Mouse (Mus musculus) bone marrow macrophage, adult 2 months (primary cell): ENCODE results near the gene Naalad2. TPM values are rescaled to one million over a fixed set of nuclear protein-coding genes. Genes with fewer than 3 reads are reported as not detected.
"Not testable (repeated sequence)": the region's sequence is repeated elsewhere in the genome, so short reads cannot be mapped to it uniquely, and the experiment has no call there.

ENCODE experiments used
- H3K27ac ChIP-seq: 2 replicates; pipeline ENCODE4 v1.5.1; 2012; ENCODE audit warnings: low read depth, low read length; ENCODE audit not compliant: insufficient read depth
- H3K4me1 ChIP-seq: 2 replicates; pipeline ENCODE4 v1.6.1; 2012; ENCODE audit warnings: low read length; ENCODE audit not compliant: control insufficient read depth, insufficient read depth
- H3K4me3 ChIP-seq: 2 replicates; pipeline ENCODE4 v1.5.1; 2012; ENCODE audit warnings: mild to moderate bottlenecking, low read length, moderate library complexity; ENCODE audit not compliant: insufficient read depth
- CTCF ChIP-seq: IDR thresholded peaks from 2 replicates; pipeline ENCODE4 v1.5.1; 2012; ENCODE audit warnings: low read depth, mild to moderate bottlenecking, low read length, moderate library complexity
- POLR2A ChIP-seq: IDR thresholded peaks from 2 replicates; pipeline ENCODE4 v1.6.1; 2012; ENCODE audit warnings: mild to moderate bottlenecking, low read depth, low read length, borderline replicate concordance
- polyA plus RNA-seq: library from polyadenylated mRNA; stranded (reverse); fragments of >200 nt; gene quantifications from 2 replicates; pipeline ENCODE4 v1.2.4, GENCODE M21; 2012; ENCODE audit not compliant: missing spikeins, insufficient read depth, insufficient read length

The Naalad2 gene
- polyA plus RNA-seq = not detected in 2 replicates

DNA sequence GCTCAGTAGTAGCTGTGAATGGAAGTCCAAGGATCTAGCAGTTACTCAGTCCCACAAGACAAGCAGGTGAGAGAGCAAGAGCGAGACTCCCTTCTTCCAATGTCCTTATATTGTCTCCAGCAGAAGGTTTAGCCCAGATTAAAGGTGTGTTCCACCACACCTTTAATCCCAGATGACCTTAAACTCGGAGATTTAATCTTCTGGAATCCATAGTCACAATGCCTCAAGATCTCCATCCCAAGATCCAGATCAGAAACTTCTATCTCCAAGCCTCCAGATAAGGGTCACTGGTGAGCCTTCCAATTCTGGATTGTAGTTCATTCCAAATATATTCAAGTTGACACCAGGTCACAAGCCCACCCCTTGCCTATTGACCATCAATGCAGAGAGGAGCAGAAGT lies at the start of gene Naalad2:
Gene Naalad2, minus strand, starts transcription at position 101 of the 400 bp plus-strand sequence.
- H3K27ac ChIP-seq, H3K4me3 ChIP-seq, H3K4me1 ChIP-seq: not testable (repeated sequence)

DNA sequence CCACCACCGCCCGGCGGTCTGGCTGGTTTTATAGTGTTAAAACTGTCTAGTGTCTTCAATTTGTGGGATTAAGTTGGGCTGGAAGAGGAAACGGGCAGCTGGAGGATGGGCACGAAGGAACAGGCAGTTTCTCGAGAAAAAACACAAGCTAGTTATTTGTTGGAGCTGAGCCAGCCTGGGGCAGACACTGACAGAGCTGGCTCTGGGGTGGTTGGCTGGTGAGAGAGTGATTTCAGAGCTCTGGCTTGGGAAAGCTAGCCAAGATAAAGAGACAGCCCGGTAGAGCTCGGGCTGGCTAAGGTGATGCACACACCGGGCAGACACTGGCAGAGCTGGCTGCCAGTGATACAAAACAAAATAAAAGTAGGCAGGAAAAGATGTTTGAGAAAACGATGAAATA lies 28.9 kb upstream of the Naalad2 start:
- Histone ChIP-seq H3K27ac (no peak overlapping the region), H3K4me1 (no peaks in the 10 kb centered on the region), H3K4me3 (no peak overlapping the region)
- TF ChIP-seq CTCF = no peak
- no peak for TF ChIP-seq POLR2A

DNA sequence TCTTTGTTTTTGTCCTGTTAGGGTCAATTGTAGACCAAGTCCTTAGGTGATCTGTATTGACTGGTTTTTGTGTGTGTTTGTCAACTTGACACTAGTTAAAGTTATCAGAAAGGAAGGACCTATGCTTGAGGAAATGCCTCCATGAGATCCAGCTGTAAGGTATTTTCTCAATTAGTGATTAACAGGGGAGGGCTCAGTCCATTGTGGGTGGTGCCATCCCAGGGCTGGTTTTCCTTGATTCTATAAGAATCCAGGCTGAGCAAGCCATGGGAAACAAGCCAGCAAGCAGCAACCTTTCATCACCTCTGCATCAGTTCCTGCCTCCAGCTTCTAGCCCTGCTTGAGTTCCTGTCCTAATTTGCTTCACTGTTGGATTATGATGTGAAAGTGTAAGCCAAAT lies 27.6 kb upstream of the Naalad2 start, which contains the start of gene Mbd3l2:
Gene Mbd3l2, plus strand, starts transcription at position 301 of the 400 bp plus-strand sequence.
- Histone ChIP-seq H3K27ac (no peak within 1 kb of the TSS), H3K4me1 (no peaks in the 10 kb centered on the region), H3K4me3 (no peak within 1 kb of the TSS)
- TF ChIP-seq POLR2A (no peak), CTCF (no peak)

DNA sequence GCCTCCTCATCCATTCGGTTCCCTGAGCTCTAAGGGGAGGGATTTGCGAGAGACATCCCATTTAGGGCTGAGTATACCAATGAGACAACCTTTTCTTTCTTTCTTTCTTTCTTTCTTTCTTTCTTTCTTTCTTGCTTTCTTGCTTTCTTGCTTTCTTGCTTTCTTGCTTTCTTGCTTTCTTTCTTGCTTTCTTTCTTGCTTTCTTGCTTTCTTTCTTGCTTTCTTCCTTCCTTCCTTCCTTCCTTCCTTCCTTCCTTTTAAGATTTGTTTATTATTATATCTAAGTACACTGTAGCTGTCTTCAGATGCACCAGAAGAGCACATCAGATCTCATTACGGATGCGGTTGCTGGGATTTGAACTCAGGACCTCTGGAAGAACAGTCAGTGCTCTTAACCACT lies 9.6 kb upstream of the Naalad2 start:
- H3K4me1 ChIP-seq, H3K4me3 ChIP-seq, H3K27ac ChIP-seq: not testable (repeated sequence)

DNA sequence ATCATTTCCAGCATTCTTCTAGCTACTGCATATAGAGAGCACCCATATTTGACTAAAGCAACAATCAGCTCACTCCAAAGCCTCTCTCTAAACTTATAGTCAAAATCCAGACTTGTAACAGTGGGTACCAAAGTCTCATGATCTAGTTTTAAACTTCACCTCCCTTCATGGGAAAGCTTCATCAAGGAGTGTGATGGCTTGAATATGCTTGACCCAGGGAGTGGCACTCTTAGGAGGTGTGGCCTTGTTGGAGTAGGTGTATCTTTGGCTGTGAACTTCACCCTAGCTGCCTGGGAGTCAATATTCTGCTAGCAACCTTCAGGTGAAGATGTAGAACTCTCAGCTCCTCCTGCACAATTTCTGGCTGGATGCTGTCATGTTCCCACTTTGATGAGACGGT lies 1.3 kb upstream of the Naalad2 start, which contains the start of gene Ubtfl1:
Gene Ubtfl1, plus strand, starts transcription at position 301 of the 400 bp plus-strand sequence.
- Histone ChIP-seq H3K4me1 (no peaks in the 10 kb centered on the region), H3K4me3 (no peak within 1 kb of the TSS), H3K27ac (no peak within 1 kb of the TSS)
- TF ChIP-seq POLR2A (no peak), CTCF (no peak)

DNA sequence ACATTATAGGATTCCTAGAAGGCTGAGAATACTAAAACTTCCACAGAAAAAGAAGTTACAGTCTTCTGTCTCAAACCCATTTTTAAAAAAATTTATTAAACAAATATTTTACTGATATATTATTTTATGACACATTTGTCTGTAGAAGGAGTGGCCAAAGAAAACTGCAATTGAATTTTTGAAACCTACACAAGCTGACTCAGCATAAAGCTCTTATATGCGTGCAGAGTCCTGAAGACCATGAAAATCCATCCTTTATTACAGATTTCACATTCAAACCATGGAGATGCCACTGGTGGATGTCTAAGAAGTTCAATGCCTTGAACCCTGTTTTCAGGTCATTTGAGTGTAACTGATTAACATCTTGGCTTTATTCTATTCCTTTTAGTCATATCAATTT lies 3.2 kb downstream of the Naalad2 start:
- H3K4me1 ChIP-seq = no peaks in the 10 kb centered on the region
- no peak overlapping the region for H3K27ac ChIP-seq
- no peak overlapping the region for H3K4me3 ChIP-seq
- no peak for TF ChIP-seq CTCF
- no peak for TF ChIP-seq POLR2A

DNA sequence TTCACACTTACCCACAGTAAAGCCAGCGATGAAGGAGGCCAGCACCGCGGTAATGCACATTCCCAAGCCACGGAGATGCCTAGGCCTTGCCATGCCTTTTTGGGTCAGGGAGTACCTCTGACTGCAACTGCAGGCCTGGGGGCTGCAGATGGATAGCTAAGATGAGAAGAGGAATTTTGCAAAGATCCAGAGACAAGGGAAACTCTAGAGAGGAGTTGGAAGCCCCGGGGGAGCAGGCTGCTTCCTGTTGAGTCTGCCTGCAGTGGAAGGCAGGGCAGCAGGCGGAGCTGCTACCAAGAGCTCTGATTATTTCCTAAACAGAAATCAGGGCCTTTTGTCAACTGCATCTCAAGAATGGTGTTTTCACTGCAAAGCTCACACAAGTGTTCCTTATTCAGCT lies 17.0 kb downstream of the Naalad2 start:
- TF ChIP-seq CTCF (no peak), POLR2A (no peak)
- H3K4me3 ChIP-seq = no peak overlapping the region
- H3K27ac ChIP-seq = no peak overlapping the region
- no peaks in the 10 kb centered on the region for H3K4me1 ChIP-seq

DNA sequence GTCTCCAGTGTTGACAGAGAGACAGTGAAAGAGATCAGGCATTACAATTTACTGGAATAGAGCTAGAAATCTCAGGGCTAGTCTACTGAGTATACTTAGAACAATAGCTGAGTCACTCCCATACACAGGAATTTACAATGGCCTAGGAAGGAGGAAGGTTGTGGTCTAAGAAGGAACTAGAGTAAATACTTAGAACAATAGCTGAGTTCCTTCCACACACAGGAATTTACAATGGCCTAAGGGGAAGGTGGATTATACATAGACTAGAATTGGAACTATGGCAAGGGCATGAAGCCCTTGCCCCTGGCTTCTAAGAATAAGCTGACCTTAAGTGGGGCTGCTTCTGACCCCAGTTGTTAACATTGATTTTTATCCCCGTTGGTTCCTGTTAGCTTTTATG lies 29.8 kb downstream of the Naalad2 start:
- H3K4me1 ChIP-seq = not testable (repeated sequence)

DNA sequence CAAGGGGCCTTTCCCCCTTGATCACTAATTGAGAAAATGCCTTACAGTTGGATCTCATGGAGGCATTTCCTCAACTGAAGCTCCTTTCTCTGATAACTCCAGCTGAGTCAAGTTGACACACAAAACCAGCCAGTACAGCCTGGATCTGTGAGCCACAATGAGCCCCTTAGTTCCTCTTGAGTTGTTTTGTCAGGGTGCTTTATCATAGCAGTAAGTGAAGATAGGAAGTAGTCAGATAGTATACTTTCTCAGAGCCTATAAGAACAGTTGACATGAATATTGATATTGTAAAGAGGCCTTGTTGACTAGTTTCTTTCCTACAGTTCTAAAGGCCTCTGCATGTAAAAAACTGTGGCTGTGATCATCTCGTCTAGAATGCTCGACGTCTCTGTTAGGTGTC lies 82.8 kb downstream of the Naalad2 start:
- TF ChIP-seq CTCF (no peak), POLR2A (no peak)
- Histone ChIP-seq H3K4me1 (no peaks in the 10 kb centered on the region), H3K27ac (no peak overlapping the region), H3K4me3 (no peak overlapping the region)

More for the DNA sequence above, 29.8 kb downstream of the Naalad2 start:
- not testable (repeated sequence) for H3K4me3 ChIP-seq, H3K27ac ChIP-seq

DNA sequence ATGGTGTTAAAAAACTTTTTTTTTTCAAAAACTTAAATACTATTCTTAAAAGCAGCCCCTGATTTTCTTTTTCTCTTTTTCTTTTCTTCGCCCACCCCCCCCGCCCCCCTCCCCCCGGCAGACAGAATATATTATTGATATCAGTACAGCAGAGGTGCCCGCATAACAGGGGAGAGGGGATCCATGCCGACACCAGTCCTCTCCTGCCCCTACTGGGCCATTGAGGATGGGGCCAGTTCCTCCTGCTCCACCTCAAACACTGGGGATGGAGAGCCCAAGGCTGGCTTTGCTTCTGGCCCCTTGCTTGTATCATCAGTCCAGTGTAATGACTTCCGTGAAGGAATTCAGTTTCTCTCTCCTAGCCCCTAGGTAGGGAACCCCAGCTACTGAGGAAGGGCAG lies 104.5 kb downstream of the Naalad2 start:
- TF ChIP-seq POLR2A (no peak), CTCF (no peak)
- Histone ChIP-seq H3K27ac (no peak overlapping the region), H3K4me3 (no peak overlapping the region), H3K4me1 (peaks cover 4% of the 10 kb centered on the region)

DNA sequence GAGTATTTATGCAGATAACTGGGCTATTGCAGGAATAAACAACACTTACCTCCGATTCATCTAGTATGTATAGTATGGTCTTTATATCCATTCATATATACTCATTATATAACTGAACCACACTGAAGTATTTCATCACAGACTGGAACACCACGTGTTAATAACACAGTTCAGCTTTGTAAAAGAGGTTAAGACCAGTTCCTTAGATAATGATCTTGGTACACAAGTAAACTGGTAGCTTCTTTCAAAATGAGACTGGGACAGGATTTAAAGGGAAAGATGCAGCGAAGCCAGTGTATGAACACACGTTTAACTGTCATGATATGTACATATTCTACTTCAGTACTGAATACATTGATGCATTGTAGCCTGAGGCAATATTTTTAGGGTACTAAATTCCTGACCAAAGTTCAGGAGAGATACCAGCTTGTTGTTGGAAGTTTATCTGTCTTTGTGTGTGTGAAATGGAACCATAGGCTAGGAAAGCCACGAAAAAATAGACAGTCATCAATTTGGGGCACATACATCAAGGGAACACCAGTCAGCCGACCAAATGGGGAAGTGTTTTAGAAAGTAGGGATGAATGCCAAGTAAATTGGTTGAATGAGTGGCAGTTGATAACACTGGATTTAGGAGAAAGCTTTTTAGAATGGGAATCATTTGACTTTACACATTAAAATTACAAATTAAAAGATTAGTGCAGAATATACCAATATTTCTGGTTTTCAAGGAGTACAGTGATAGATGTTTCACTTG lies 109.6 kb downstream of the Naalad2 start:
- no peak for TF ChIP-seq CTCF
- no peak for TF ChIP-seq POLR2A
- peak overlapping the region; percentile 87 for H3K27ac ChIP-seq
- H3K4me3 ChIP-seq = peak overlapping the region; percentile 98

More for the DNA sequence above, 109.6 kb downstream of the Naalad2 start:
- H3K4me1 ChIP-seq = peaks cover 4% of the 10 kb centered on the region
